Mouse (Mus musculus) neural tube, embryonic 12.5 days (tissue): ENCODE measurements around the gene Dppa4. TPM values are rescaled to one million over a fixed set of nuclear protein-coding genes. Genes with fewer than 3 reads are reported as not detected.
"Not testable (repeated sequence)": the region's sequence is repeated elsewhere in the genome, so short reads cannot be mapped to it uniquely, and the experiment has no call there.

Experiments
- ATAC-seq: fragments of 200-750 bp; cut with Nextera tagmentation; 2 replicates; pipeline ENCODE4 v1.8.0; 2017; ENCODE audit warnings: low read depth, mild to moderate bottlenecking, moderate TSS enrichment, moderate library complexity; ENCODE audit not compliant: low FRiP score
- H3K27ac ChIP-seq: fragments of 300-500 bp; sonication (generic); 2 replicates; pipeline ENCODE4 v1.5.1; 2016
- H3K27me3 ChIP-seq: fragments of 300-500 bp; sonication (generic); replicated peaks from 2 replicates; pipeline ENCODE4 v1.6.1; 2016; ENCODE audit warnings: mild to moderate bottlenecking
- H3K36me3 ChIP-seq: fragments of 300-500 bp; sonication (generic); 2 replicates; pipeline ENCODE4 v1.6.1; 2016; ENCODE audit warnings: mild to moderate bottlenecking
- H3K4me1 ChIP-seq: fragments of 300-500 bp; sonication (generic); 2 replicates; pipeline ENCODE4 v1.6.1; 2016
- H3K4me2 ChIP-seq: fragments of 300-500 bp; sonication (generic); replicated peaks from 2 replicates; pipeline ENCODE4 v1.6.1; 2016; ENCODE audit warnings: mild to moderate bottlenecking
- H3K4me3 ChIP-seq: fragments of 300-500 bp; sonication (generic); 2 replicates; pipeline ENCODE4 v1.5.1; 2016
- H3K9ac ChIP-seq: fragments of 300-500 bp; sonication (generic); 2 replicates; pipeline ENCODE4 v1.6.1; 2016; ENCODE audit warnings: mild to moderate bottlenecking
- H3K9me3 ChIP-seq: fragments of 300-500 bp; sonication (generic); 2 replicates; pipeline ENCODE4 v1.6.1; 2016; ENCODE audit warnings: mild to moderate bottlenecking
- WGBS: fragments of 180-500 bp; shearing (Covaris S2); methylation state at CpG from one replicate; pipeline ENCODE4 v1.1.7; 2016; 5-methylcytosine and 5-hydroxymethylcytosine counted together
- polyA plus RNA-seq: library from polyadenylated mRNA; unstranded; fragments of >200 nt; fragmentation: Nextera tagmentation; extraction: Ambion mirVana; gene quantifications from 2 replicates; pipeline ENCODE4 v1.2.1, GENCODE M21; 2016

Dppa4 gene
- polyA plus RNA-seq, 1 experiment from 2014 or later: not detected

DNA sequence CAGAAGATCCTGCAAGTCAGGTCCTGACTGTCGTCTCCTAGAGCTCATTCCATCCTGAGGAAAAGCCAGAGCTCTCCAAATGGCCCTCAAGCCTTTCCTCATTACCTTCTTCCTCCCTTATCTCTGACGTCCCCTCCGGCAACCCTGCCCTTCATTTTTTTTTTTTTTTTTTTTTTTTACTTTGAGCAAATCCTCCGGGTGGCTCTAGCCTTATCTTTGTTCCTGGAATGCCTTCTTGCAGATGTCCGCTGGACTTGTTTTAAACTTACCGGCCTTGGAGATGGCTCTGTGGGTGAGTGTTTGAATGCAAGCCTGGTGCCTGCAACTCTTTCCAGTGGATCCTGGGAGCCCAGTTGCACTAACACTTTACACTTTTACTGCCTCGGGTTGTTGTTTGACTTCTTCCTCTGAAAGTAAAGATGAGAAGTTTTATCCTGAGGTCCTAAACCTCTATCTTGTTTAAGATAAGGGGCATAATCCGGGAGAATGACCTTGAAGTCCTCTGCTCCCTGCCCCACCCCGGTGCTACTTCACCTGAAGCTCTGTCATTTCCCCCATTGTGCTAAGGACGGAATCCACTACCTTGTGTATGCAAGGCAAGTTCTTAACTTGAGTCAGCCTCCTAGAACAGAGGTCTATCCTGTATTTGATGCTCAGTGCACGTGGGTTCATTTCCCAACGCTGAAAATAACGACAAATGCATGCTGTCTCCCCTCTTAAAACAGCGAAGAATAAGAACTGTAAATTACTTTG, 14.0 kb downstream of the Dppa4 start:
- Histone ChIP-seq H3K9me3 (no peaks in the 10 kb centered on the region), H3K4me3 (no peak overlapping the region), H3K4me2 (no peak overlapping the region), H3K9ac (no peak overlapping the region), H3K27me3 (no peaks in the 10 kb centered on the region), H3K4me1 (no peaks in the 10 kb centered on the region), H3K36me3 (no peaks in the 10 kb centered on the region), H3K27ac (no peak overlapping the region)
- ATAC-seq: no peak
- WGBS: 86% methylated on average over 14 of the region's 14 CpGs

DNA sequence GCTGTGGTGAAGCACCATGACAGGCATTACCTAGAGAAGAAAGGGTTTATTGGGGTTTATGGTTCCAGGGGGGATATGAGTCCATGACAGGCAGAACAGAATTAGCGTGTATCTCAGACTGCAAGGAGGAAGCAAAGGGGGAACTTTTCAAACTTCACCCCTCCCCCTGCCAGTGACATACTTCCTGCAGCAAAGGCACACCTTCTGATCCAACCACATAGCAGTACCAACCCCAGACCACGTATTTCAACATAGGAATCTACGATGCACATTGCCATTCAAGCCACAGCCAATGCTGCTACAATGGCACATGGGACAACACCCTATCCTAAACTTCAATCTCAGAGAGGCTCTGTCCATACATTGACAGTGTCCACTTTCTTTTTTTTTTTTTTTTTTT, 16.4 kb downstream of the Dppa4 start:
- H3K4me1 ChIP-seq: no peaks in the 10 kb centered on the region
- no peak overlapping the region for H3K4me2 ChIP-seq
- H3K27ac ChIP-seq: no peak overlapping the region
- ATAC-seq: no peak
- H3K36me3 ChIP-seq: no peaks in the 10 kb centered on the region
- H3K4me3 ChIP-seq: no peak overlapping the region
- H3K9ac ChIP-seq: no peak overlapping the region
- no peaks in the 10 kb centered on the region for H3K27me3 ChIP-seq
- WGBS: 92% methylated on average over 3 of the region's 3 CpGs
- no peaks in the 10 kb centered on the region for H3K9me3 ChIP-seq

DNA sequence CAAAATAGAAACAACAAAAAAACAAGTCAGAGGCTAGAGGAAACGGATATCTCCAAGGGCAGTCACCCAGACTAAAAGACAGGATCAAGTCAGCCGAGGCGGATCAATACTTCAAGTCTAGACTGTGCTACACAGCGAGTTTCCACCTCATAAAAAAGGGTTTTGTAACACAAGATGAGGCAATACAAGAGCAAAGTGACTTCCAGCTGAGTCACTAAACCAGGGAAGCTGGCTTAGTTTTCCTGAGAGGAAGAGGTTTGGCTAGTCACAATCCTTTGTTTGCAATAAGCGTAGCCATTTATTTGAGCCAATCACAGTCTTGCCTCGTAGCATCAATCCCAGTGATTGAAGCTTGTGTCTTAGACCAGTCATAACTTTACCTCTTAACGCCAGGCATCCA, 20.0 kb downstream of the Dppa4 start, which contains the start of gene Dppa2:
Gene Dppa2 (plus strand): TSS at position 400 of the 400 bp plus-strand sequence.
- no peaks in the 10 kb centered on the region for H3K27me3 ChIP-seq
- no peak for ATAC-seq
- no peaks in the 10 kb centered on the region for H3K36me3 ChIP-seq
- H3K4me1 ChIP-seq: no peaks in the 10 kb centered on the region
- H3K4me3 ChIP-seq: no peak within 1 kb of the TSS
- H3K9ac ChIP-seq: no peak within 1 kb of the TSS
- no peak within 1 kb of the TSS for H3K27ac ChIP-seq
- H3K4me2 ChIP-seq: no peak within 1 kb of the TSS
- H3K9me3 ChIP-seq: no peaks in the 10 kb centered on the region
- 77% methylated on average over 7 of the region's 7 CpGs for WGBS

DNA sequence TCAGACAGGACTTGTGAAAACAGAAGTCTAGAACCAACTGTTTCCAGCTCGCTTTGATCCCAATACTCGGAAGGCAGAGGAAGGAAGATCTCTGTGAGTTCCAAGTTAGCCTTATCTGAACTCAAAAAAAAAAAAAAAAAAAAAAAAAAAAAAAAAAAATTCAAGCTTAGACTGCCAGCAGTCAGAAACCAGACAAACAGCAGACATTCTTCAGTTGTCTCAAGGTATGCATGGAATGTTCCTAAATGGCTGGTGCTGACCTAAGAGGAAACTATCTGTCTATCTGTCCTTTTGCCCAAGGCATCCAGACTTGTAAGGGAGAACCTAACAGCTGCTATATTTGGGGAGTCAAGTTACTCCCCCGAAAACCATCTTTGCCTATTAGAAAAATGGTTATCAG, 20.4 kb downstream of the Dppa4 start:
- H3K4me2 ChIP-seq: no peak overlapping the region
- H3K9me3 ChIP-seq: no peaks in the 10 kb centered on the region
- 90% methylated on average over 3 of the region's 3 CpGs for WGBS
- H3K27me3 ChIP-seq: no peaks in the 10 kb centered on the region
- no peak overlapping the region for H3K27ac ChIP-seq
- H3K4me1 ChIP-seq: no peaks in the 10 kb centered on the region
- H3K36me3 ChIP-seq: no peaks in the 10 kb centered on the region
- H3K4me3 ChIP-seq: no peak overlapping the region
- ATAC-seq: no peak
- no peak overlapping the region for H3K9ac ChIP-seq

DNA sequence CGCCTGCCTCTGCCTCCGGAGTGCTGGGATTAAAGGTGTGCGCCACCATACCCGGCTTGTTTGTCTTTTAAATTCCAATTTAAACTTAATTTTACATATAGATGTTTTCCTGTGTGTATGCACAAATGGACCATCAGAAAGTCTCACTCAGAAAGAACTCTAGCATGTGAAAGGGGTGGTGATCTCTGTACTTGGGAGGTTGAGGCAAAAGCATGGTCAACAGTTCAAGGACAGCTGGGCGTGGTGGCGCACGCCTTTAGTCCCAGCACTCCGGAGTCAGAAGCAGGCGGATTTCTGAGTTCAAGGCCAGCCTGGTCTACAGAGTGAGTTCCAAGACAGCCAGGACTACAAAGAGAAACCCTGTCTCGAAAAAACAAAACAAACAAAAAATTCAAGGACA, 25.4 kb downstream of the Dppa4 start:
- H3K9me3 ChIP-seq, H3K27me3 ChIP-seq, H3K36me3 ChIP-seq, H3K9ac ChIP-seq, H3K4me3 ChIP-seq, H3K4me1 ChIP-seq, ATAC-seq, H3K4me2 ChIP-seq, H3K27ac ChIP-seq: not testable (repeated sequence)
- 97% methylated on average over 10 of the region's 10 CpGs for WGBS

DNA sequence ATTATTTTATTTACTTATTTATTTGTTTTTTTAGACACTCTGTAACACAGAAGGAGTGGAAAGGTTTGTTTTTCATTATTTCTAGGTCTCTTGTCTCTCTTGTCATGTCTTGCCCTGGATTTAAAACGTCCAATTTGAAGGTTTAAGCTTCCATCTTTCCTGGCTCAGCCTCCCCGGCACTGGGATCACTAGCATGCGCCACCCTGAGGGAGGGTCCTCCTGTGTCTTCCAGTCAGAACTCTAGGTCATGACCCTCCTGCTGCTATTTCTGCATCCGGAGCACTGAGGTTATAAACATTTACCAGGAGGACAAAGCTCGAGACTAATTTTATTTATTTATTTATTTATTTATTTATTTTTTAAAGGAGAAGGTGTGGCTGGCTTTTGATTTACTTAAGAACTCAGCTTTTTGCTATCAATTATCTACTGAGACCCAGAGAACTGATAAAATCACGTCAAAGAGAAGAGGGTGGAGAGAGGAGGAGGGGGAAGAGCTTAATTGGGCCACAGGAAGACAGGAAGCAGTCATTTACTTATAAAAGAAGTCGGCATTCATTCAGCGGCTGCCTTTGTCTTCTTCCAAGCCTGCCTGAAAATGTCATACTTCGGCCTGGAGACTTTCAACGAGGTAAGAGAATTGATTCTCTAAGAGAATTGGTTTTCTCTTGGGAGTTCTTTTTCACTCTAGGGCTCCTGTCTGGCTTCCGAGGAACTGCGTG, 26.5 kb downstream of the Dppa4 start:
- no peaks in the 10 kb centered on the region for H3K27me3 ChIP-seq
- H3K9ac ChIP-seq: no peak overlapping the region
- no peaks in the 10 kb centered on the region for H3K36me3 ChIP-seq
- H3K4me3 ChIP-seq: no peak overlapping the region
- no peak overlapping the region for H3K27ac ChIP-seq
- 77% methylated on average over 12 of the region's 12 CpGs for WGBS
- H3K4me1 ChIP-seq: no peaks in the 10 kb centered on the region
- H3K4me2 ChIP-seq: no peak overlapping the region
- no peaks in the 10 kb centered on the region for H3K9me3 ChIP-seq
- no peak for ATAC-seq

DNA sequence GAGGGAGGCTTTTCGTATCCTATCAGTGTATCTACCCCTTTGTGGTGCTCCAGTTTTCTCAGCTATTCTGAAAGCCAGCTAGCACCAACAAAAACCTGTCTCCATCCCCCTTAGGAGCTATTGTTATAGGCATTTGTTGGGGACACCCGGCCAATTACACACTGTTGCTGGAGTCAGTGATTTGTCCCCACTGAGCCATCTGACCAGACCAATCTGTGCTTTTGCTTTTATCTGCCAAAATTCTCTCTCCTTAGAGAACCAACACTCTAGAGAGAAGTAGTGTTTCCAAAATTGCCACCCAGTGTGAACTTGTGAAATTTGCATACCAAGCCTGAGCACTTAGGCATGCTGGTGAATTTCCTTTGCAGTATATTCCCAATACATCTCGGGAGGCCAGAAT, 31.8 kb downstream of the Dppa4 start:
- no peak for ATAC-seq
- no peak overlapping the region for H3K27ac ChIP-seq
- H3K9me3 ChIP-seq: no peaks in the 10 kb centered on the region
- H3K9ac ChIP-seq: no peak overlapping the region
- 90% methylated on average over 3 of the region's 3 CpGs for WGBS
- no peaks in the 10 kb centered on the region for H3K4me1 ChIP-seq
- H3K36me3 ChIP-seq: no peaks in the 10 kb centered on the region
- no peak overlapping the region for H3K4me3 ChIP-seq
- H3K27me3 ChIP-seq: no peaks in the 10 kb centered on the region
- H3K4me2 ChIP-seq: no peak overlapping the region

DNA sequence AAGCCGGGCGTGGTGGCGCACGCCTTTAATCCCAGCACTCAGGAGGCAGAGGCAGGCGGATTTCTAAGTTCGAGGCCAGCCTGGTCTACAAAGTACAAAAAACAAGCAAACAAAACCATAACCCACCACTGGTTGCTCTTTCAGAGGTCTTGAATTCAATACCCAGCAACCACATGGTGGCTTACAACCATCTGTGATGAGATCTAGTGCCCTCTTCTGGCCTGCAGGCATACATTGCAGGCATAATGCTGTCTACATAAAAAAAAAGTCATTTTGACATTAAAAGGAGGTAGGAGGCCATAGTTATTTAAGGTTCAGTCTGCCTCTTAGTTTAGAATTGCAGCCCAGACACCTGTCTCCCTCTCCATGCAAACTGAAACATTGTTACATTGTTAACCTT, 37.2 kb downstream of the Dppa4 start:
- no peak overlapping the region for H3K27ac ChIP-seq
- H3K9ac ChIP-seq: no peak overlapping the region
- 93% methylated on average over 6 of the region's 6 CpGs for WGBS
- no peaks in the 10 kb centered on the region for H3K4me1 ChIP-seq
- no peak for ATAC-seq
- no peaks in the 10 kb centered on the region for H3K27me3 ChIP-seq
- H3K4me2 ChIP-seq: no peak overlapping the region
- no peaks in the 10 kb centered on the region for H3K9me3 ChIP-seq
- no peaks in the 10 kb centered on the region for H3K36me3 ChIP-seq
- no peak overlapping the region for H3K4me3 ChIP-seq

DNA sequence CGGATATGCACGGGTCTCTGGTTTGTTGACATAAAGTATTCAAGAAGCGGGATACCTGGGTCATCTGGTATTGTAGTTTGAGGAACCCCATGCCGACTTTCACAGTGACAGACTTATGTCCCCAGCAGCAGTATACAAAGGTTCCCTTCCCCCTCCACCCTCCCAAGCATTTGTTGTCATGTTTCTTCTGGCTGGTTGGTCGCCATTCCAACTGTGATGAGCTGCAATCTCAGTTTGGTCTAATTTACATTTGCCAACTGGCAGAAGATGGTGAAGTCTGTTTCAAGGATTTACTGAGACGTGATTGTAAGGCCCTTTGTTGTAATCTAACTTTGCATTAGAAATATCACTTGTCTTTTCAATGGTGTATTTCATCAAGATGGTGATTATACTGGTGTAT, 39.6 kb downstream of the Dppa4 start:
- Histone ChIP-seq H3K4me3 (no peak overlapping the region), H3K36me3 (no peaks in the 10 kb centered on the region), H3K4me2 (no peak overlapping the region), H3K27ac (no peak overlapping the region), H3K4me1 (no peaks in the 10 kb centered on the region), H3K9ac (no peak overlapping the region), H3K27me3 (no peaks in the 10 kb centered on the region), H3K9me3 (no peaks in the 10 kb centered on the region)
- 66% methylated on average over 6 of the region's 6 CpGs for WGBS
- ATAC-seq: no peak

DNA sequence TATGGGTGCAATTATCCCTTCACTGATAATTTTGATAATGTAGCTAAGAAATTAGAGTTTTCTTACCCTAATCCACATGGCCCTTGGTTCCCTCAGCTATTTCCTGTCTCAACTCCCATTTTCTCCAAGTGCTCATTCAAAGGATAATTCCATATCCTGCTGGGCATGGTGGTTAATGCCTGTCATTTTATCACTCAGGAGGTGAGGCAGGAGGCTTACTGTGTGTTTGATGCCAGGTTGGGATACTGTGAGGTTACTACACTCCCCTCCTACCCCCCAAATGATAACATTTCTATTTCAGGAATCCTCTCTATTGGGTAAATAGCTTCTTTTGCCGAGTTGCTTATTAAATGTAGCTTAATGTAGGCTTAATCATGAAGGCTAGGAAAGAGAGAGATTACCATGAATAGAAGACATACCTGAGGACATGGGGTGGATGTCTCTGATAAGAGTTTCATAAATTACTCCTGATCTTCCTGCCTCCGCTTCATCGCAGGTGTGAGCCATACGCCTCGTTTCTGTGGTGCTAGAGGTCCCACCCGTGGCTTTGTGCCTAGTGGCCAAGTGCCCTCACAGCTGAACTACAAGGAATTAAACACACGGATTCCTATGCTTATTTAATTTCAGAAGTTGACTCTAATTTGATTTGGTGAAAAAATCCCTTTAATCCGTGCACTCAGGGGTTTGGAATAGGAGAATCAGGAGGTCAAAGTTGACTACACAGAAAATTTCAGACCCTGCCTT, 40.2 kb downstream of the Dppa4 start:
- Histone ChIP-seq H3K4me3 (no peak overlapping the region), H3K27ac (no peak overlapping the region), H3K4me2 (no peak overlapping the region), H3K4me1 (no peaks in the 10 kb centered on the region), H3K9ac (no peak overlapping the region), H3K27me3 (no peaks in the 10 kb centered on the region), H3K9me3 (no peaks in the 10 kb centered on the region), H3K36me3 (no peaks in the 10 kb centered on the region)
- 90% methylated on average over 8 of the region's 8 CpGs for WGBS
- no peak for ATAC-seq

DNA sequence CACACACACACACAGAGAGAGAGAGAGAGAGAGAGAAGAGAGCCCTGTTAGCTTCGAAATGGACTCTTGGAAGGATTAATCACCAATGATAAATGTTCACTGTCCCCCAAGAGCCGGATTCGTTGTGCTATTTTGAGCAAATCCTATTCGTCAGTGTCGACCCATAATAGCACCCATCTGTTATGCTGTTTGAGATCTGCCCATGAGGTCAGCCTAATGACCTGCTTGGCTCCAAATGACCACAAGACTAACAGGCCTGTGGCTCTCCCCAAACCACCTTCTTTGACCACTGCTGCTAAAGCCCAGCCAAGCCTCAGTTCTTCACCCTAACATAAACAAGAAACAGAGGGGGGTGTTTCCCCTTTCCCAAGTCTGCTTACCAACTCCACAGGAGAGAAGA, 43.4 kb downstream of the Dppa4 start:
- no peaks in the 10 kb centered on the region for H3K36me3 ChIP-seq
- no peaks in the 10 kb centered on the region for H3K4me1 ChIP-seq
- H3K9ac ChIP-seq: no peak overlapping the region
- no peak for ATAC-seq
- H3K4me3 ChIP-seq: no peak overlapping the region
- H3K4me2 ChIP-seq: no peak overlapping the region
- no peaks in the 10 kb centered on the region for H3K9me3 ChIP-seq
- no peak overlapping the region for H3K27ac ChIP-seq
- 37% methylated on average over 5 of the region's 5 CpGs for WGBS
- H3K27me3 ChIP-seq: no peaks in the 10 kb centered on the region

DNA sequence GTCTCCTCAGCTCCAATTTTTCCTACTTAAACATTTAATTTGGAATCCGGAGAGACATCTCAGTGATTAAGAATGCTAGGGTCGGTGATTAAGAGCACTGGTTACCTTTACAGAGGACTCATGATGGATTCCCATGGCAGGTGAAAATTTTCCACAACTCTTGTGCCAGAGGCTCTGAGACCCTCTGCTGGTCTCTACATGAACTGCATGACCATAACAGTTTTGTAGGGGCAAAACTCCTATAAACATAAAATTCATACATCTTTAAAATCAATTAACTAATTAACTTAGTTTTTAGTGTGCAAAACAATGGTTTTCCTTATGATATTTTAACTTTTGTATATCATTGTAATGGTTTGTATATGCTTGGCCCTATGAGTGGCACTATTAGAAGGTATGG, 44.9 kb downstream of the Dppa4 start:
- ATAC-seq: no peak
- no peak overlapping the region for H3K27ac ChIP-seq
- H3K9me3 ChIP-seq: no peaks in the 10 kb centered on the region
- H3K27me3 ChIP-seq: no peaks in the 10 kb centered on the region
- 95% methylated on average over 2 of the region's 2 CpGs for WGBS
- H3K36me3 ChIP-seq: no peaks in the 10 kb centered on the region
- H3K9ac ChIP-seq: no peak overlapping the region
- no peak overlapping the region for H3K4me3 ChIP-seq
- H3K4me2 ChIP-seq: no peak overlapping the region
- no peaks in the 10 kb centered on the region for H3K4me1 ChIP-seq
